Mouse (Mus musculus) midbrain, embryonic 11.5 days (tissue): ENCODE measurements around the gene Ms4a6b. TPM values are rescaled to one million over a fixed set of nuclear protein-coding genes. Genes with fewer than 3 reads are reported as not detected.
"Not testable (repeated sequence)": the region's sequence is repeated elsewhere in the genome, so short reads cannot be mapped to it uniquely, and the experiment has no call there.

Experiments
- ATAC-seq: fragments of 200-750 bp; cut with Nextera tagmentation; 2 replicates; pipeline ENCODE4 v1.8.0; 2017; ENCODE audit warnings: moderate TSS enrichment, moderate library complexity; ENCODE audit not compliant: low FRiP score
- DNase-seq: peaks from one replicate; pipeline ENCODE4 v3.0.0; 2015; ENCODE audit warnings: low spot score; ENCODE audit errors: missing footprints
- H3K27ac ChIP-seq: fragments of 300-500 bp; sonication (generic); 2 replicates; pipeline ENCODE4 v1.5.1; 2014; ENCODE audit warnings: low read depth, low read length
- H3K27me3 ChIP-seq: fragments of 300-500 bp; sonication (generic); 2 replicates; pipeline ENCODE4 v1.6.1; 2014; ENCODE audit warnings: mild to moderate bottlenecking, low read length, moderate library complexity, mixed read lengths; ENCODE audit not compliant: control insufficient read depth, insufficient read depth
- H3K36me3 ChIP-seq: fragments of 300-500 bp; sonication (generic); 2 replicates; pipeline ENCODE4 v1.6.1; 2014; ENCODE audit warnings: mild to moderate bottlenecking, low read length, moderate library complexity, mixed read lengths; ENCODE audit not compliant: control insufficient read depth, insufficient read depth
- H3K4me1 ChIP-seq: fragments of 300-500 bp; sonication (generic); 2 replicates; pipeline ENCODE4 v1.6.1; 2014; ENCODE audit warnings: low read length; ENCODE audit not compliant: control insufficient read depth, insufficient read depth
- H3K4me2 ChIP-seq: fragments of 300-500 bp; sonication (generic); 2 replicates; pipeline ENCODE4 v1.6.1; 2014; ENCODE audit warnings: mild to moderate bottlenecking, moderate library complexity
- H3K4me3 ChIP-seq: fragments of 300-500 bp; sonication (generic); 2 replicates; pipeline ENCODE4 v1.5.1; 2014; ENCODE audit warnings: low read depth, low read length
- H3K9ac ChIP-seq: fragments of 300-500 bp; sonication (generic); 2 replicates; pipeline ENCODE4 v1.6.1; 2014; ENCODE audit warnings: low read length
- H3K9me3 ChIP-seq: fragments of 300-500 bp; sonication (generic); 2 replicates; pipeline ENCODE4 v1.6.1; 2016; ENCODE audit warnings: low read length; ENCODE audit not compliant: control insufficient read depth
- whole genome bisulfite sequencing: fragments of 180-500 bp; shearing (Covaris S2); extraction: QIAGEN DNeasy Blood & Tissue Kit; methylation state at CpG from one replicate; pipeline ENCODE4 v1.1.7; 2014; 5-methylcytosine and 5-hydroxymethylcytosine counted together
- polyA plus RNA-seq: library from polyadenylated mRNA; unstranded; fragments of >200 nt; fragmentation: Nextera tagmentation; extraction: Ambion mirVana; gene quantifications from 2 replicates; pipeline ENCODE4 v1.2.1, GENCODE M21; 2014

Gene Ms4a6b
- polyA plus RNA-seq, 1 experiment from 2014 or later, result 6.4 TPM

DNA sequence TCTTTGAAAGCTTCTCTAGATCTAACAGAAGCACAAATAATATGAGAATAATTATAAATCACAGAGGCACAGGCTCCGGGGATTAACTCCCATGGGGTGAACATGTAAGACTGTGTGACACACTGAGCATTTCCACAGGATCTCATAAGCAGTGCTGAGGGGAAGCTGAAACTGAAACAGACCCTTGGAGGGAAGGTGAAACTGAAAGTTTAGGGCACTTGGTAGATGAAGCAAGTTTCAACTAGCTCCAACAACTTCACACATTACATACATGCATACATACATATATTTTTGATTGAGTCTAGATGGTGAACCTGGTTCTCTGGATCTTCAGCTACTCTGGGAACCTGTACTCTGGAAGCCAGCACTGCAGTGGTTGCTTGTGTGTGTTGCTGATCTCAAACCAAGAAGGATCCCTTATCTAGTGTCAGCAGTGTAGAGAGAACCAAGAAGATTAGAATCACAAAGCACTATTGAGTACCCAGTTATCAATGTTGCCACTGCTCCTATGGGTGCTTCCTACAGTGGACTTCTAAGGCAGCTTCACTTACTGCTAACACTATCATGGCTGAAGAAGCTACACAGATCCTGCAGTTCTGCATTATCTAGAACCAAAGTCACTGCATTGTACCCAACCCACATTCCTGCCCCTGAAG, 24.0 kb downstream of the Ms4a6b start:
- H3K9ac ChIP-seq, H3K27me3 ChIP-seq, H3K4me2 ChIP-seq, H3K27ac ChIP-seq, H3K4me3 ChIP-seq, H3K4me1 ChIP-seq, ATAC-seq, DNase-seq, H3K9me3 ChIP-seq, H3K36me3 ChIP-seq: not testable (repeated sequence)
- 97% methylated on average over 1 of the region's 1 CpGs for WGBS

DNA sequence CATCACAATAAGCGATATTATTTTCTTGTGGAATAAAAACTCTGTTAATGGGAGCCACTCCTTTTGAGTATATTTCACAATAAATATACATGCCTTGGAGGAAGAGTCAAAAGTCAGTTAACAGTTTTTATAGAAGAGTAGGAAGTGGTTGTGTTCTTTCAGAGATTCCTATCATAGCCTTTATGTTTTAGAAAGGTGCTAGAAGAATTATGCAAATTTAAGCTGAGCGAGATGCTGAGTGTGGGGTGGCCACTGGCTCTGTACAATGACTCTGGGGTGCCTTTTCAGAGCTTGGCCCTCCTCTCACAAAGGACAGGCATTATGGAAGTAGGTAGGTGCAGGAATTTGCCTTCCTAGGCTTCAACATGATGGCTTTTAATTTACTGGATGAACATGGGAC, 28.1 kb downstream of the Ms4a6b start:
- not testable (repeated sequence) for H3K36me3 ChIP-seq, ATAC-seq, H3K4me2 ChIP-seq, H3K4me1 ChIP-seq, H3K9me3 ChIP-seq, H3K4me3 ChIP-seq, H3K9ac ChIP-seq, DNase-seq, H3K27ac ChIP-seq, H3K27me3 ChIP-seq
- 83% methylated on average over 2 of the region's 2 CpGs for WGBS

DNA sequence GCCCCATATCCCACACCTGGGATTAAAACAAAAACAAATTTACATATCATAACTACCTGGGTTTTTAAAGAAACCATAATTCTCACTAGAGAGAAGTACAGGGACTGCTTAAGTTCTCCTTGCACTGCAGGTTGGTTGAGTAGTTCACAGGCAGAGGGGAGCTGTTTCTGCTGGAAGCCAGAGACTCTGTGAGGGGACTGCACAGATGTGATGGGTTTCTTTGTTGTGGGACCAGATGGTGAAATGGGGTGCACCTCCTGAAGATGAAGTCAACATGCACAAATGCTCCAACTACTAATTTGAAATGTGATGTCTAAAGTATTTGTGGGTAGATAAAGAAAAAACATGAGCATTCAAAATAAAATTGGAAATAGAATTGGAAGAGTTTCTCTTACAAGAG, 31.6 kb downstream of the Ms4a6b start:
- no peaks in the 10 kb centered on the region for H3K27me3 ChIP-seq
- no peak for ATAC-seq

DNA sequence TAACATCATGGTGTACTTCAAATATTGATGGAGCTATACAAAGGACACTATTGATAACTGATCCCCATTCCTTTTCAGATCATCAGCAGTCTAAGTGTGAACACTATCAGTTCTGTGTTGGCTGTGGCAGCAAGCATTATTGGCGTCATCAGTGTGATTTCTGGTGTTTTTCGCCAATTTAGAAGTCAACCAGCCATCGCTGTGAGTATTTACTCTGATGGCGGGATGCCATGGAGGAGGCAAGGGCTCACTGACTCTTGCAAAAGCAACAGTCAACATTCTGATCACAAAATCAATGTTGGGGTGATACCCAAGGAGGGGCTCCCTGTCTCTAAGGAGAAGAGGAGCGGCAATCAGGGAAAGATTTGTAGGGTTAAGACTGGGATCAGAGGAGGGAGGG, 38.4 kb downstream of the Ms4a6b start:
- no peak for ATAC-seq
- H3K27me3 ChIP-seq, result no peaks in the 10 kb centered on the region
- no peak overlapping the region for H3K27ac ChIP-seq
- H3K4me3 ChIP-seq, result no peak overlapping the region
- WGBS, result 84% methylated on average over 5 of the region's 5 CpGs
- H3K9me3 ChIP-seq, result no peaks in the 10 kb centered on the region
- no peak overlapping the region for H3K4me2 ChIP-seq
- H3K4me1 ChIP-seq, result no peaks in the 10 kb centered on the region
- H3K36me3 ChIP-seq, result no peaks in the 10 kb centered on the region
- DNase-seq, result no peak
- H3K9ac ChIP-seq, result no peak overlapping the region

More for the DNA sequence above, 31.6 kb downstream of the Ms4a6b start:
- no peak overlapping the region for H3K4me3 ChIP-seq
- no peak overlapping the region for H3K9ac ChIP-seq
- H3K36me3 ChIP-seq, result no peaks in the 10 kb centered on the region
- no peak for DNase-seq
- H3K27ac ChIP-seq, result no peak overlapping the region
- H3K4me2 ChIP-seq, result no peak overlapping the region
- H3K4me1 ChIP-seq, result no peaks in the 10 kb centered on the region
- H3K9me3 ChIP-seq, result no peaks in the 10 kb centered on the region

DNA sequence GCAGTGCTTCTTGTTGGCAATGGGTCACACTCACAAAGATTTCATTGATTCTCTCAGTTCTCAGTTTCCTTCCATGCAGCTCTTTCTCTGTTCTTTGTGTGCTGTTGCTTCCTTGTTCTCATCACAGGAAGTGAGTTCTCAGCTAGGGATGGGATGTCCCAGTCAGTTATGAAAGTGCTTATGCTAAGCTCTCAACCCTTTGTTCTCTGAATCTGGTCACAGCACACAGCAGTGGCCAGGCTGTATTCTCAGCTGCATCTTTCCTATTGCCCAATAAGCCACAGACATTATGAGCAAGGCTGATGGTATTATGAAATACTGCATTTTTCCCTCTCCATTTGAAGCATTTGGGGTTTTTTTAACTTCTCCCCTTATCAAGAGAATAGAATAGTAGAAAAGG, 43.2 kb downstream of the Ms4a6b start:
- H3K9ac ChIP-seq, H3K27ac ChIP-seq, ATAC-seq, H3K9me3 ChIP-seq, H3K4me2 ChIP-seq, DNase-seq, H3K4me3 ChIP-seq, H3K4me1 ChIP-seq, H3K27me3 ChIP-seq, H3K36me3 ChIP-seq: not testable (repeated sequence)

DNA sequence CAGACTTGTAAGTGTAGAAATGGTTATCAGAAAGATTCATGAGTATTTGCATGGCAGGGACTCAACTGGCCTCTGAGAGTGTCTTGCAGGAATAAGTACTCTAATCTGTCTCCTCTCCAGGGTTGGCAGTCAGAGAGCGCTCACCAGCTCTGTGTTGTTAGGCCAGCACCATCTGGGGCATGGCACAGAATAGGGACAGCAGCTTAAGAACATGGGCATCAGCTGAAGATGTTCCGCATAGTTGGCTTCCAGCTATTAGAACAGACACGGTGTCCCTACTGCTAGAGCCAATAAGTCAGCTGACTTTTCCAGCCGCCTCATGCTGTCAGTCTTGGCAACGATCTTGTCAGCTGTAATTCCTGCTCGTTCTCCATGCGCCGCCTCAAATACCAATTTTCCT, 58.7 kb downstream of the Ms4a6b start:
- no peak overlapping the region for H3K27ac ChIP-seq
- no peaks in the 10 kb centered on the region for H3K9me3 ChIP-seq
- H3K9ac ChIP-seq, result no peak overlapping the region
- no peak overlapping the region for H3K4me2 ChIP-seq
- DNase-seq (no peak), ATAC-seq (no peak)
- no peaks in the 10 kb centered on the region for H3K4me1 ChIP-seq
- WGBS, result 89% methylated on average over 8 of the region's 8 CpGs
- H3K27me3 ChIP-seq, result no peaks in the 10 kb centered on the region
- no peaks in the 10 kb centered on the region for H3K36me3 ChIP-seq
- H3K4me3 ChIP-seq, result no peak overlapping the region

Other genes starting within 250 kb of the Ms4a6b start
- not detected in 2 replicates for gene Ms4a5, start 232.6 kb upstream of the Ms4a6b start, polyA plus RNA-seq
- gene Ms4a14, start 202.1 kb upstream of the Ms4a6b start, polyA plus RNA-seq, result 0.14 TPM in 1 of 2 replicates, not detected in the other
- 1.1 and 1.2 TPM in 2 replicates for gene Ms4a7, start 180.4 kb upstream of the Ms4a6b start, polyA plus RNA-seq
- 1.9 and 2.0 TPM in 2 replicates for gene Ms4a4a, start 141.0 kb upstream of the Ms4a6b start, polyA plus RNA-seq
- gene Ms4a4c, start 111.7 kb upstream of the Ms4a6b start, polyA plus RNA-seq, result 0.30 TPM in 1 of 2 replicates, not detected in the other
- gene Ms4a4b, start 73.0 kb upstream of the Ms4a6b start, polyA plus RNA-seq, result not detected in 2 replicates
- 2.9 and 3.9 TPM in 2 replicates for gene Ms4a6c, start 47.1 kb upstream of the Ms4a6b start, polyA plus RNA-seq
- gene Gm8369, start 30.6 kb upstream of the Ms4a6b start, polyA plus RNA-seq, result not detected in 2 replicates
- 0.21 and 0.40 TPM in 2 replicates for gene Ms4a4d, start 20.3 kb downstream of the Ms4a6b start, polyA plus RNA-seq
- gene Ms4a6d, start 88.3 kb downstream of the Ms4a6b start, polyA plus RNA-seq, result 2.8 and 4.5 TPM in 2 replicates
- not detected in 2 replicates for gene Ms4a2, start 107.2 kb downstream of the Ms4a6b start, polyA plus RNA-seq
- gene Ms4a3, start 124.3 kb downstream of the Ms4a6b start, polyA plus RNA-seq, result 0.14 TPM in 1 of 2 replicates, not detected in the other
- not detected in 2 replicates for gene Oosp2, start 144.0 kb downstream of the Ms4a6b start, polyA plus RNA-seq
- gene Oosp1, start 174.6 kb downstream of the Ms4a6b start, polyA plus RNA-seq, result not detected in 2 replicates
- gene Oosp3, start 180.5 kb downstream of the Ms4a6b start, polyA plus RNA-seq, result not detected in 2 replicates
- not detected in 2 replicates for gene Gif, start 231.0 kb downstream of the Ms4a6b start, polyA plus RNA-seq